Comparison of ENCODE assay signal across 8 mouse cellular contexts in genomic region chr9:44604290-44604778, GRCm38 (mm10). TPM values are rescaled to one million over a fixed set of nuclear protein-coding genes. Genes with fewer than 3 reads are reported as not detected.
DNase-seq lines count a peak whose midpoint lies in the region; ATAC-seq and TF ChIP-seq lines count a peak whose summit lies in the region.

No protein-coding gene starts in this region.

- DNase-seq in CD4-positive, CD25-positive, alpha-beta regulatory T cell, adult 2 months (ENCODE audit: low read depth, low spot score), result peak; percentile 91
- DNase-seq in c-Kit-positive CD71-negative TER-119-negative erythroid progenitor cells, embryonic 14.5 days (ENCODE audit: low read depth), result peak; percentile 60
- peak; percentile 93 for DNase-seq in forebrain, embryonic 11.5 days (ENCODE audit: low spot score)
- peak; percentile 80 to 88 for DNase-seq in kidney, postnatal 36 days
- DNase-seq in neural tube, embryonic 11.5 days (ENCODE audit: low spot score), result peak; percentile 86
- peak; percentile 87 for DNase-seq in stomach, postnatal 0 days (ENCODE audit: low spot score)

- H3K36me3 ChIP-seq in forebrain, embryonic 11.5 days (ENCODE audit: control insufficient read depth, insufficient read depth, low read length), result peaks cover 3% of the 10 kb centered on the region; the same call in 1 of the 2 replicates
- H3K36me3 ChIP-seq in heart, embryonic 16.5 days (ENCODE audit: control insufficient read depth, insufficient read depth), result peaks cover 12% of the 10 kb centered on the region; the same call in 1 of the 2 replicates
- peaks cover 25% of the 10 kb centered on the region for H3K36me3 ChIP-seq in liver, embryonic 15.5 days (replicated peaks)
- peaks cover 5% of the 10 kb centered on the region for H3K36me3 ChIP-seq in neural tube, embryonic 11.5 days (ENCODE audit: control insufficient read depth, insufficient read depth, low read length)
- H3K36me3 ChIP-seq in stomach, postnatal 0 days (ENCODE audit: control insufficient read depth, insufficient read depth, low read length), result no peaks in the 10 kb centered on the region

- 0 out of 2 replicates have a peak, but pooled peaks have one; percentile 24 for TF ChIP-seq CTCF in stomach, postnatal 0 days (IDR thresholded peaks at IDR 0.05; ENCODE audit: low read depth)

- H3K9ac ChIP-seq in forebrain, embryonic 11.5 days (ENCODE audit: low read length), result peak overlapping the region; percentile 100
- peak overlapping the region; percentile 100 for H3K9ac ChIP-seq in heart, embryonic 16.5 days (ENCODE audit: low read length)
- peak overlapping the region; percentile 100 for H3K9ac ChIP-seq in liver, embryonic 15.5 days
- H3K9ac ChIP-seq in neural tube, embryonic 11.5 days (ENCODE audit: low read length), result peak overlapping the region; percentile 100
- H3K9ac ChIP-seq in stomach, postnatal 0 days (ENCODE audit: low read length), result peak overlapping the region; percentile 100

- H3K4me1 ChIP-seq in forebrain, embryonic 11.5 days (replicated peaks; ENCODE audit: control insufficient read depth, insufficient read depth, low read length), result peaks cover 9% of the 10 kb centered on the region
- H3K4me1 ChIP-seq in heart, embryonic 16.5 days (ENCODE audit: control insufficient read depth, insufficient read depth, low read length), result peaks cover 28% of the 10 kb centered on the region
- H3K4me1 ChIP-seq in liver, embryonic 15.5 days (replicated peaks), result peaks cover 40% of the 10 kb centered on the region
- H3K4me1 ChIP-seq in neural tube, embryonic 11.5 days (ENCODE audit: control insufficient read depth, insufficient read depth, low read length), result peaks cover 14% of the 10 kb centered on the region
- peaks cover 3% of the 10 kb centered on the region; the same call in 1 of the 2 replicates for H3K4me1 ChIP-seq in stomach, postnatal 0 days (replicated peaks; ENCODE audit: control insufficient read depth, insufficient read depth)

- peak overlapping the region; percentile 95 for H3K27ac ChIP-seq in forebrain, embryonic 11.5 days (ENCODE audit: low read depth, low read length)
- H3K27ac ChIP-seq in heart, embryonic 16.5 days (ENCODE audit: low read length), result peak overlapping the region; percentile 100
- H3K27ac ChIP-seq in liver, embryonic 15.5 days (replicated peaks), result peak overlapping the region; percentile 97
- H3K27ac ChIP-seq in neural tube, embryonic 11.5 days (ENCODE audit: low read depth, low read length), result peak overlapping the region; percentile 99
- peak overlapping the region; percentile 100 for H3K27ac ChIP-seq in stomach, postnatal 0 days (replicated peaks)

- H3K27me3 ChIP-seq in forebrain, embryonic 11.5 days (ENCODE audit: control insufficient read depth, insufficient read depth, low read length), result no peaks in the 10 kb centered on the region
- H3K27me3 ChIP-seq in heart, embryonic 16.5 days (ENCODE audit: control insufficient read depth, insufficient read depth, low read length), result no peaks in the 10 kb centered on the region
- H3K27me3 ChIP-seq in liver, embryonic 15.5 days, result peaks cover 1% of the 10 kb centered on the region; the same call in 1 of the 2 replicates
- no peaks in the 10 kb centered on the region for H3K27me3 ChIP-seq in neural tube, embryonic 11.5 days (ENCODE audit: control insufficient read depth, insufficient read depth, low read length)
- no peaks in the 10 kb centered on the region for H3K27me3 ChIP-seq in stomach, postnatal 0 days (ENCODE audit: control insufficient read depth, insufficient read depth, low read length)

- peak overlapping the region; percentile 80 for H3K4me2 ChIP-seq in forebrain, embryonic 11.5 days (ENCODE audit: low read depth, low read length, severe bottlenecking)
- H3K4me2 ChIP-seq in heart, embryonic 16.5 days (ENCODE audit: low read depth, low read length), result peak overlapping the region; percentile 82
- peak overlapping the region; percentile 87 for H3K4me2 ChIP-seq in liver, embryonic 15.5 days
- peak overlapping the region; percentile 83 for H3K4me2 ChIP-seq in neural tube, embryonic 11.5 days (ENCODE audit: low read depth)
- H3K4me2 ChIP-seq in stomach, postnatal 0 days (replicated peaks; ENCODE audit: low read depth), result peak overlapping the region; percentile 90

- peak; percentile 60 for ATAC-seq in forebrain, embryonic 11.5 days (replicated peaks; ENCODE audit: low FRiP score)
- ATAC-seq in heart, embryonic 16.5 days (replicated peaks; ENCODE audit: extremely low read depth, insufficient read depth, low FRiP score), result peak; percentile 65
- ATAC-seq in liver, embryonic 15.5 days (ENCODE audit: insufficient read depth), result peak; percentile 67
- peak; percentile 69; the same call in 1 of the 2 replicates for ATAC-seq in neural tube, embryonic 11.5 days (ENCODE audit: insufficient read depth, low FRiP score, low TSS enrichment)
- peak; percentile 81 for ATAC-seq in stomach, postnatal 0 days (ENCODE audit: low FRiP score, low TSS enrichment)

- peak overlapping the region; percentile 100 for H3K4me3 ChIP-seq in forebrain, embryonic 11.5 days (ENCODE audit: low read depth, low read length)
- H3K4me3 ChIP-seq in heart, embryonic 16.5 days (ENCODE audit: low read length), result peak overlapping the region; percentile 99
- peak overlapping the region; percentile 100 for H3K4me3 ChIP-seq in liver, embryonic 15.5 days (replicated peaks)
- peak overlapping the region; percentile 100 for H3K4me3 ChIP-seq in neural tube, embryonic 11.5 days (ENCODE audit: low read depth, low read length)
- H3K4me3 ChIP-seq in stomach, postnatal 0 days (ENCODE audit: low read depth, low read length), result peak overlapping the region; percentile 99

- under 1% methylated on average over 47 of the region's 65 CpGs for WGBS in forebrain, embryonic 11.5 days
- under 1% methylated on average over 56 of the region's 65 CpGs for WGBS in heart, embryonic 16.5 days
- 0% methylated on average over 64 of the region's 65 CpGs for WGBS in liver, embryonic 15.5 days (ENCODE audit: insufficient replicate concordance)
- under 1% methylated on average over 56 of the region's 65 CpGs for WGBS in neural tube, embryonic 11.5 days
- under 1% methylated on average over 43 of the region's 65 CpGs for WGBS in stomach, postnatal 0 days

- TF ChIP-seq EP300 in stomach, postnatal 0 days (optimal IDR thresholded peaks at IDR 0.05), result no peak

- no peaks in the 10 kb centered on the region for H3K9me3 ChIP-seq in forebrain, embryonic 11.5 days (ENCODE audit: control insufficient read depth, low read length)
- H3K9me3 ChIP-seq in heart, embryonic 16.5 days (replicated peaks; ENCODE audit: control insufficient read depth, low read length), result no peaks in the 10 kb centered on the region
- no peaks in the 10 kb centered on the region for H3K9me3 ChIP-seq in liver, embryonic 15.5 days (replicated peaks)
- H3K9me3 ChIP-seq in neural tube, embryonic 11.5 days (ENCODE audit: control insufficient read depth, low read length), result no peaks in the 10 kb centered on the region
- no peaks in the 10 kb centered on the region for H3K9me3 ChIP-seq in stomach, postnatal 0 days (ENCODE audit: control insufficient read depth, low read length)

RNA-seq across cellular contexts. Expression of gene Ddx6, which starts 0.4 kb away (rescaled TPM):
- 16.2 and 17.2 TPM in 2 replicates for polyA plus RNA-seq in forebrain, embryonic 11.5 days (2014; fragmentation: Nextera tagmentation; extraction: Ambion mirVana)
- polyA plus RNA-seq in heart, embryonic 16.5 days (2015; fragmentation: Nextera tagmentation; extraction: Ambion mirVana), result 9.2 and 10.5 TPM in 2 replicates
- 6.1 and 6.6 TPM in 2 replicates for polyA plus RNA-seq in liver, embryonic 15.5 days (2015; fragmentation: Nextera tagmentation; extraction: Ambion mirVana)
- polyA plus RNA-seq in neural tube, embryonic 11.5 days (2014; fragmentation: Nextera tagmentation; extraction: Ambion mirVana), result 11.6 and 11.9 TPM in 2 replicates
- 7.9 and 10.4 TPM in 2 replicates for polyA plus RNA-seq in stomach, postnatal 0 days (2015; fragmentation: Nextera tagmentation; extraction: Ambion mirVana)

RNA-seq across cellular contexts. Expression of gene Cxcr5, which starts 42.7 kb away (rescaled TPM):
- 0.09 TPM in 1 of 2 replicates, not detected in the other for polyA plus RNA-seq in forebrain, embryonic 11.5 days (2014; fragmentation: Nextera tagmentation; extraction: Ambion mirVana)
- polyA plus RNA-seq in heart, embryonic 16.5 days (2015; fragmentation: Nextera tagmentation; extraction: Ambion mirVana), result 0.17 and 0.35 TPM in 2 replicates
- 0.13 TPM in 1 of 2 replicates, not detected in the other for polyA plus RNA-seq in liver, embryonic 15.5 days (2015; fragmentation: Nextera tagmentation; extraction: Ambion mirVana)
- polyA plus RNA-seq in neural tube, embryonic 11.5 days (2014; fragmentation: Nextera tagmentation; extraction: Ambion mirVana), result not detected in 2 replicates
- polyA plus RNA-seq in stomach, postnatal 0 days (2015; fragmentation: Nextera tagmentation; extraction: Ambion mirVana), result 0.13 and 0.21 TPM in 2 replicates

Comparison
In these comparisons a context has a peak if more than half of its experiments do, and no peak if none do; other contexts are left out.
1. Peak in every context shown above with its lines: DNase-seq, ATAC-seq, H3K4me3 ChIP-seq and H3K27ac ChIP-seq.